In the genomic region with DNA sequence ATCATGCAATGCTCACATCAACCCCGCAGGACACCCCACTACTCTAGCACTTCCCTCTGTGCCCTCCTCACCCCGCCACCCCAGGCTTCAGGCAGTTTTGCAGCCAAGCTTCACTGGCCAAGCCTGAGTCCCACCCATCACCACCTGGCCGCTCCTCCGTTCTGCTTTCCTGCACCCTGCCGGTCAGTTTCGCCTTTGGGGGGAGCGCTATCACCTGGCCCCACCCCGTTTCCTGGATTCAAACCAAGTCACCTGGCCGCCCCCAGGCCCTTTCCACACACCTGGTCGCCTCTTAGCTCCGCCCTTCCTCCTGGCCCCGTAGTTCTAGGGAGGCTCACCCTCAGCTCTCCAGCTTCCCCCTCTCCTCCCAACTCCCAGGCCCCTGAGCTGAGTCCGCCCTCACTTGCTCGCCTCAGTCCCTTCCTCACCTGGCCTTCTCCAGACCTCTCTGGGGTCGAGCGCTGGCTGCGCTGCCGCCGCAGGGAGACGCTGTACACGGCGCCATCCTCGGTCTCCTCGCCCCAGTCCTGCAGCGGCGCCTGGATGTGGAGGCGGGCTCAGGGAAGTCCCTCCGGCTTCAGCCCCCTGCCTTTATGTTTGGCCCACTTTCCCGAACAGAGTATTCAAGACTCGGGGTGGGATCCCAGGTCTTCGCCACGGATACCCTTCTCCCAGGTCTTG, we compare ENCODE assay signal across 9 mouse cellular contexts. TPM values are rescaled to one million over a fixed set of nuclear protein-coding genes. Genes with fewer than 3 reads are reported as not detected.
A peak's percentile ranks its signal among the peaks of the same experiment; 100 is the strongest.
DNase-seq lines count a peak whose midpoint lies in the region; ATAC-seq and TF ChIP-seq lines count a peak whose summit lies in the region.
"Had no signal": no experiment of that assay in that cellular context is flagged by ENCODE, and none has a peak within 500 bp of the region (broad histone marks: within the 10 kb centered on the region; RNA-seq: fewer than 3 reads in every experiment).

No protein-coding gene starts in this region.

- peak overlapping the region; percentile 21 for H3ac ChIP-seq in C2C12 (ENCODE audit: control insufficient read depth, insufficient read length, low read depth)

- H3K27me3 ChIP-seq in C2C12 (ENCODE audit: control insufficient read depth, insufficient read depth, insufficient read length): no peaks in the 10 kb centered on the region
- peaks cover 100% of the 10 kb centered on the region for H3K27me3 ChIP-seq in embryonic facial prominence, embryonic 10.5 days (replicated peaks; ENCODE audit: low read depth, poor library complexity, severe bottlenecking)
- H3K27me3 ChIP-seq in intestine, postnatal 0 days (replicated peaks; ENCODE audit: control insufficient read depth, insufficient read depth, low read length): peaks cover 44% of the 10 kb centered on the region
- H3K27me3 ChIP-seq in lung, embryonic 14.5 days (ENCODE audit: insufficient read depth, low read length): peaks cover 71% of the 10 kb centered on the region

- TF ChIP-seq CTCF in C2C12 (IDR thresholded peaks at IDR 0.05; ENCODE audit: control insufficient read depth, insufficient read depth, insufficient read length): no peak
- TF ChIP-seq CTCF in intestine, postnatal 0 days (IDR thresholded peaks at IDR 0.05; ENCODE audit: low read depth): peak; percentile 23
- peak; percentile 13; the same call in 1 of the 2 replicates for TF ChIP-seq CTCF in lung, embryonic 14.5 days (IDR thresholded peaks at IDR 0.05; ENCODE audit: low read depth)

- H3K9me3 ChIP-seq in ES-E14 (ENCODE audit: control insufficient read depth, insufficient read depth, low read depth, low read length): no peaks in the 10 kb centered on the region
- no peaks in the 10 kb centered on the region for H3K9me3 ChIP-seq in embryonic facial prominence, embryonic 10.5 days
- H3K9me3 ChIP-seq in intestine, postnatal 0 days (ENCODE audit: control insufficient read depth): no peaks in the 10 kb centered on the region
- H3K9me3 ChIP-seq in lung, embryonic 14.5 days (ENCODE audit: low read depth, low read length): no peaks in the 10 kb centered on the region

- in situ Hi-C loops in ES-E14 (cut with MboI; ENCODE audit: low sequenced_read_pairs in 2 of 2, unreplicated experiment in 2 of 2): no loop called here

- DNase-seq in ES-E14 (ENCODE audit: low read depth, low spot score): no peak
- peak; percentile 55 for DNase-seq in embryonic facial prominence, embryonic 10.5 days (ENCODE audit: low spot score)
- DNase-seq in lung, embryonic 14.5 days: peak; percentile 32
- peak; percentile 49 for DNase-seq in retina, embryonic 14.5 days (ENCODE audit: low spot score)
- no peak for DNase-seq in right cerebral cortex, postnatal 4 days
- no peak for DNase-seq in left cerebral cortex, adult 8-10 months (ENCODE audit: low spot score in 2 of 2)

- no peak overlapping the region for H3K27ac ChIP-seq in ES-E14 (ENCODE audit: insufficient read depth, low read depth, low read length, poor library complexity, severe bottlenecking)
- 0 out of 2 replicates have a peak overlapping the region, but pooled peaks have one; percentile 26 for H3K27ac ChIP-seq in embryonic facial prominence, embryonic 10.5 days (replicated peaks)
- H3K27ac ChIP-seq in intestine, postnatal 0 days (ENCODE audit: low read depth, low read length): no peak overlapping the region
- no peak overlapping the region for H3K27ac ChIP-seq in lung, embryonic 14.5 days (ENCODE audit: low read depth)

- H3K4me1 ChIP-seq in ES-E14 (ENCODE audit: control insufficient read depth in 2 of 2, insufficient read depth in 2 of 2, low read length in 2 of 2, poor library complexity in 1 of 2): peaks cover 0 to 25% of the 10 kb centered on the region in 2 experiments; a peak in 2 of 4 replicates
- H3K4me1 ChIP-seq in embryonic facial prominence, embryonic 10.5 days: peaks cover 28% of the 10 kb centered on the region
- no peaks in the 10 kb centered on the region; the same call in 1 of the 2 replicates for H3K4me1 ChIP-seq in intestine, postnatal 0 days (replicated peaks; ENCODE audit: control insufficient read depth, insufficient read depth, low read length)
- peaks cover 6% of the 10 kb centered on the region; the same call in 1 of the 2 replicates for H3K4me1 ChIP-seq in lung, embryonic 14.5 days (ENCODE audit: insufficient read depth)

- WGBS in embryonic facial prominence, embryonic 10.5 days: 1% methylated on average over 32 of the region's 32 CpGs
- 2% methylated on average over 32 of the region's 32 CpGs for WGBS in intestine, postnatal 0 days
- WGBS in lung, embryonic 14.5 days: under 1% methylated on average over 32 of the region's 32 CpGs

- peak overlapping the region; percentile 82 for H3K4me2 ChIP-seq in intestine, postnatal 0 days (replicated peaks; ENCODE audit: low read depth)
- peak overlapping the region; percentile 81 for H3K4me2 ChIP-seq in lung, embryonic 14.5 days

- no peaks in the 10 kb centered on the region for H3K79me2 ChIP-seq in C2C12 (ENCODE audit: control insufficient read depth, insufficient read depth)

- ATAC-seq in intestine, postnatal 0 days: 0 out of 2 replicates have a peak, but pooled peaks have one; percentile 26
- ATAC-seq in lung, embryonic 14.5 days (ENCODE audit: insufficient read depth): 0 out of 2 replicates have a peak, but pooled peaks have one; percentile 53

- H3K4me3 ChIP-seq in C2C12 (ENCODE audit: insufficient read depth, poor library complexity, severe bottlenecking): peak overlapping the region; percentile 50
- H3K4me3 ChIP-seq in ES-E14 (ENCODE audit: insufficient read depth in 1 of 2, low read depth in 1 of 2, low read length in 2 of 2, poor library complexity in 1 of 2, severe bottlenecking in 1 of 2): peak overlapping the region; percentile 34 to 68
- H3K4me3 ChIP-seq in embryonic facial prominence, embryonic 10.5 days: peak overlapping the region; percentile 66
- peak overlapping the region; percentile 52 for H3K4me3 ChIP-seq in intestine, postnatal 0 days (ENCODE audit: low read depth, low read length)
- H3K4me3 ChIP-seq in lung, embryonic 14.5 days (ENCODE audit: low read depth, low read length): peak overlapping the region; percentile 50
- H3K4me3 ChIP-seq: erythroblast, embryonic 14.5 days had no signal

- peak overlapping the region; percentile 52; the same call in 1 of the 2 replicates for H3K9ac ChIP-seq in ES-E14 (ENCODE audit: insufficient read depth, low read depth, low read length, poor library complexity, severe bottlenecking)
- H3K9ac ChIP-seq in intestine, postnatal 0 days (ENCODE audit: low read depth, low read length): peak overlapping the region; percentile 17; the same call in 1 of the 2 replicates
- peak overlapping the region; percentile 36 for H3K9ac ChIP-seq in lung, embryonic 14.5 days

- H3K36me3 ChIP-seq in C2C12 (ENCODE audit: control insufficient read depth, insufficient read depth): no peaks in the 10 kb centered on the region
- no peaks in the 10 kb centered on the region for H3K36me3 ChIP-seq in ES-E14 (ENCODE audit: control insufficient read depth, insufficient read depth, low read length, poor library complexity, severe bottlenecking)
- no peaks in the 10 kb centered on the region for H3K36me3 ChIP-seq in embryonic facial prominence, embryonic 10.5 days (replicated peaks)
- H3K36me3 ChIP-seq in intestine, postnatal 0 days (ENCODE audit: control insufficient read depth, insufficient read depth): no peaks in the 10 kb centered on the region
- H3K36me3 ChIP-seq in lung, embryonic 14.5 days (ENCODE audit: insufficient read depth): no peaks in the 10 kb centered on the region

- no peaks in the 10 kb centered on the region for H3K79me3 ChIP-seq in C2C12 (ENCODE audit: low read depth)

TF ChIP-seq in C2C12, 6 proteins besides CTCF, POLR2A, EP300 and RAD21 (continues in another document):
- no peak for TF ChIP-seq CEBPB (IDR thresholded peaks at IDR 0.05; ENCODE audit: low read depth)

RNA-seq across cellular contexts. Expression of a gene that starts 0.7 kb away (rescaled TPM):
- polyA plus RNA-seq in C2C12 (2012; fragmentation: generic; extraction: Trizol): 7.0 TPM
- 0.27 and 0.37 TPM in 2 replicates for total RNA-seq in ES-E14 (2012; rRNA removed)
- 4.0 and 5.6 TPM in 2 replicates for polyA plus RNA-seq in embryonic facial prominence, embryonic 10.5 days (2016; fragmentation: Nextera tagmentation; extraction: Ambion mirVana)
- 2.1 and 2.5 TPM in 2 replicates for polyA plus RNA-seq in intestine, postnatal 0 days (2015; fragmentation: Nextera tagmentation; extraction: Ambion mirVana)
- 3.8 and 5.5 TPM in 2 replicates for polyA plus RNA-seq in lung, embryonic 14.5 days (2014; fragmentation: Nextera tagmentation; extraction: Ambion mirVana)
- 1 to 10 TPM; 2.7 to 4.4 (median 3.2) TPM for total RNA-seq in left cerebral cortex, adult 8-10 months (2022)

RNA-seq across cellular contexts. Expression of a gene that starts 13.9 kb away (rescaled TPM):
- 0.21 TPM for polyA plus RNA-seq in C2C12 (2012; fragmentation: generic; extraction: Trizol)
- 1.4 and 2.5 TPM in 2 replicates for total RNA-seq in ES-E14 (2012; rRNA removed)
- 3.8 and 4.0 TPM in 2 replicates for polyA plus RNA-seq in embryonic facial prominence, embryonic 10.5 days (2016; fragmentation: Nextera tagmentation; extraction: Ambion mirVana)
- polyA plus RNA-seq in intestine, postnatal 0 days (2015; fragmentation: Nextera tagmentation; extraction: Ambion mirVana): 0.22 and 0.35 TPM in 2 replicates
- 1.4 and 1.5 TPM in 2 replicates for polyA plus RNA-seq in lung, embryonic 14.5 days (2014; fragmentation: Nextera tagmentation; extraction: Ambion mirVana)
- 1 to 10 TPM; 6.6 to 9.2 (median 6.7) TPM for total RNA-seq in left cerebral cortex, adult 8-10 months (2022)

RNA-seq across cellular contexts. Expression of a gene that starts 14.0 kb away (rescaled TPM):
- polyA plus RNA-seq in C2C12 (2012; fragmentation: generic; extraction: Trizol): 134 TPM
- 234 and 379 TPM in 2 replicates for total RNA-seq in ES-E14 (2012; rRNA removed)
- 107 and 115 TPM in 2 replicates for polyA plus RNA-seq in embryonic facial prominence, embryonic 10.5 days (2016; fragmentation: Nextera tagmentation; extraction: Ambion mirVana)
- 98.6 and 104 TPM in 2 replicates for polyA plus RNA-seq in intestine, postnatal 0 days (2015; fragmentation: Nextera tagmentation; extraction: Ambion mirVana)
- polyA plus RNA-seq in lung, embryonic 14.5 days (2014; fragmentation: Nextera tagmentation; extraction: Ambion mirVana): 94.4 and 107 TPM in 2 replicates
- 10 to 100 TPM; 89.5 to 94.0 (median 91.8) TPM for total RNA-seq in left cerebral cortex, adult 8-10 months (2022)

RNA-seq across cellular contexts. Expression of a gene that starts 25.3 kb away (rescaled TPM):
- polyA plus RNA-seq in C2C12 (2012; fragmentation: generic; extraction: Trizol): 6.3 TPM
- total RNA-seq in ES-E14 (2012; rRNA removed): 1.7 and 3.9 TPM in 2 replicates
- 7.9 and 8.6 TPM in 2 replicates for polyA plus RNA-seq in embryonic facial prominence, embryonic 10.5 days (2016; fragmentation: Nextera tagmentation; extraction: Ambion mirVana)
- 3.2 and 3.8 TPM in 2 replicates for polyA plus RNA-seq in intestine, postnatal 0 days (2015; fragmentation: Nextera tagmentation; extraction: Ambion mirVana)
- 5.3 and 6.4 TPM in 2 replicates for polyA plus RNA-seq in lung, embryonic 14.5 days (2014; fragmentation: Nextera tagmentation; extraction: Ambion mirVana)
- total RNA-seq in left cerebral cortex, adult 8-10 months (2022): 10 to 100 TPM; 12.9 to 15.3 (median 14.4) TPM

RNA-seq across cellular contexts. Expression of a gene that starts 33.0 kb away (rescaled TPM):
- 8.7 TPM for polyA plus RNA-seq in C2C12 (2012; fragmentation: generic; extraction: Trizol)
- total RNA-seq in ES-E14 (2012; rRNA removed): 9.5 and 10.8 TPM in 2 replicates
- polyA plus RNA-seq in embryonic facial prominence, embryonic 10.5 days (2016; fragmentation: Nextera tagmentation; extraction: Ambion mirVana): 7.1 and 8.0 TPM in 2 replicates
- 4.6 and 4.8 TPM in 2 replicates for polyA plus RNA-seq in intestine, postnatal 0 days (2015; fragmentation: Nextera tagmentation; extraction: Ambion mirVana)
- 10.2 and 12.2 TPM in 2 replicates for polyA plus RNA-seq in lung, embryonic 14.5 days (2014; fragmentation: Nextera tagmentation; extraction: Ambion mirVana)
- total RNA-seq in left cerebral cortex, adult 8-10 months (2022): 10 to 100 TPM; 13.2 to 15.0 (median 14.8) TPM

Comparison
In these comparisons a context has a peak if more than half of its experiments do, and no peak if none do; other contexts are left out.
1. DNase-seq: peak in embryonic facial prominence, embryonic 10.5 days (single experiment), lung, embryonic 14.5 days (single experiment) and retina, embryonic 14.5 days (single experiment); none in ES-E14 (single experiment), right cerebral cortex, postnatal 4 days (single experiment) and left cerebral cortex, adult 8-10 months (0 of 2).
2. Peak in every context shown above with its lines, with median percentiles within 50 percentile points of each other: H3K4me3 ChIP-seq and H3K9ac ChIP-seq.